Mouse (Mus musculus) kidney, adult 2 months (tissue): Measurements from ENCODE around the gene Slc2a13.

ENCODE experiments used
- CTCF ChIP-seq: fragments of 200-500 bp; conservative IDR thresholded peaks from 2 replicates; pipeline ENCODE4 v1.5.1; 2011; ENCODE audit warnings: low read depth, mild to moderate bottlenecking, control low read depth, low read length, moderate library complexity, mixed read lengths; ENCODE audit not compliant: insufficient read depth, insufficient read length
- POLR2A ChIP-seq: fragments of 200-500 bp; IDR thresholded peaks from one replicate; pipeline ENCODE4 v1.6.1; 2011; ENCODE audit warnings: low read depth, low read length, control low read depth

DNA sequence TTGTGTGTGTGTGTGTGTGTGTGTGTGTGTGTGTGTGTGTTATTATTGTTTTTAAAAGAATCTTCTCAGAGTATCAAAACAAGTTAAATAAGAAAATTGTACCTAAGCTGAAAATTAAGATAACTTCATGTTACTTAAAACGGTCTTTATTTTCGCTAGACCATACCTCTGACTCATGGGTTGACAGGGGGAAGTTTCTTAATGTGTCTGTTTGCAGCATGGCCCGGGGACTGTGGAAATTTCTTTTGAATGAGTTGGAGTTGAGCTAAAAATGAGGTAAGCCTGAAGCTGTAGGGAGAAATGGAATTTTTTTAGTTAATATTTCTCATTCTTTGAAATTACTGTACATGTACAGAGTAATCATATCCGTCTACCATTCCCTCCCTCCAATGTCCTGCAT is 42.5 kb upstream of the Slc2a13 start:
- TF ChIP-seq CTCF (no peak), POLR2A (no peak)
